Mouse (Mus musculus): Measurements from ENCODE around the gene Foxb2. TPM values are rescaled to one million over a fixed set of nuclear protein-coding genes. Genes with fewer than 3 reads are reported as not detected.
A peak's percentile ranks its signal among the peaks of the same experiment; 100 is the strongest.

The Foxb2 gene
- not detected in 2 replicates for polyA plus RNA-seq (2014; fragmentation: Nextera tagmentation; extraction: Ambion mirVana)

DNA sequence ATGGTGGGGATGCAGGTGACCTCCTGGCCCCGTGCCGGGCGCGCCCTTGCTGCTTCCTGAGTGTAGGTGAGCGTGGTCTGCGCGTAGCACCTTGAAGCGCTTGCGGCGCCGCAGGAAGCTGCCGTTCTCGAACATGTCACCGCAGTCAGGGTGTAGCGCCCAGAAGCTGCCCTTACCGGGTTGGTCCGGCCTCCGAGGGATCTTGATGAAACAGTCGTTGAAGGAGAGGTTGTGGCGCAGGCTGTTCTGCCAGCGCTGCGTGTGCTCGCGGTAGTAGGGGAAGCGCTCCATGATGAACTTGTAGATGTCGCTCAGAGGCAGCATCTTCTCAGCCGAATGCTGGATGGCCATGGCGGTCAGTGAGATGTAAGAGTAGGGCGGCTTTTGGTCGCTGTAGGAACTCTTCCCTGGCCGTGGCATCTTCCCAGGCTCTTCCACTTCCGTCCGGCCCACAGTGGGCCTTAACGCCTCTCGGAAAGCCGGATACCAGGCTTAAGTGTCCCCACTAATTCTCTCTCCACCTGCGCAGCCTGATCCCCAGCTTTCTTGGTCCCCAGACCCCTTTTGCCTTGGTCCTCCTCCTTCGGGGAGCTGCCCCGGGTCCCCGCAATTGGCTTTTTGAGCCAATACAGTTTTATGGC, at the start of gene Foxb2:
Gene Foxb2, minus strand, starts transcription at position 585 of the 641 bp plus-strand sequence.
- ATAC-seq (ENCODE audit: insufficient number of reproducible peaks, insufficient read depth, low FRiP score, low read depth) = no peak
- Histone ChIP-seq H3K27ac (replicated peaks in 1 of 2; ENCODE audit: control insufficient read depth in 1 of 2, insufficient read depth in 1 of 2, low read depth in 2 of 2, low read length in 2 of 2) (no peak within 1 kb of the TSS), H3K4me1 (ENCODE audit: control insufficient read depth in 2 of 2, insufficient read depth in 2 of 2, low read length in 2 of 2) (peaks cover 12 to 38% of the 10 kb centered on the region in 2 experiments), H3K9ac (ENCODE audit: low read length) (no peak within 1 kb of the TSS; the same call in 1 of the 2 replicates), H3K4me3 (ENCODE audit: control insufficient read depth in 1 of 2, insufficient read depth in 1 of 2, low read depth in 1 of 2, low read length in 2 of 2) (peak within 1 kb of the TSS; percentile 38 to 43), H3K36me3 (ENCODE audit: control insufficient read depth, insufficient read depth, low read length) (no peaks in the 10 kb centered on the region), H3K27me3 (ENCODE audit: control insufficient read depth, insufficient read depth, low read length) (peaks cover 93% of the 10 kb centered on the region), H3K9me3 (ENCODE audit: control insufficient read depth, low read length) (no peaks in the 10 kb centered on the region), H3K4me2 (ENCODE audit: low read length) (peak within 1 kb of the TSS; percentile 65)
- under 1% methylated on average over 37 of the region's 40 CpGs for WGBS

DNA sequence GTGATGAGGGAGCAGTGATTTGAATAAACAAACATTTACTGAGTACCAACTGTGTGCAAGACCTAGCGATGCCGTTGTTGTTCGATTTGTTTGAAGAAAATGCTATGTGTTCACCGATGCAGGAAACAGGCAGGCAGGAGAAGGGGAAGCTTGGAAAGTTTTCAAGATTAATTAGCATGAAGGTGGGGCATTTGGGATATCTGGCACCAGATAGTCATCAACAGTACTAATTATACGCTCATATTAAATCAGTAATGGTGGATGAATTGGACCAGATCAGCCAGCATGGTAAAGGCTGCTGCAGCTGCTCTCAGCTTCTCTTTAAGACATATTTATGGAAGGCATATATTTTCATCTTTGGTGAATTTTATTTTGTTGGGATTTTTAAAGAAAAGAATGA, 37.9 kb upstream of the Foxb2 start:
- no peaks in the 10 kb centered on the region for H3K27me3 ChIP-seq (ENCODE audit: control insufficient read depth, insufficient read depth, low read length)
- H3K9ac ChIP-seq (ENCODE audit: low read length) = no peak overlapping the region
- H3K4me3 ChIP-seq (ENCODE audit: control insufficient read depth in 1 of 2, insufficient read depth in 1 of 2, low read depth in 1 of 2, low read length in 2 of 2) = no peak overlapping the region
- 81% methylated on average over 5 of the region's 5 CpGs for WGBS
- no peak overlapping the region for H3K27ac ChIP-seq (replicated peaks in 1 of 2; ENCODE audit: control insufficient read depth in 1 of 2, insufficient read depth in 1 of 2, low read depth in 2 of 2, low read length in 2 of 2)
- no peaks in the 10 kb centered on the region for H3K4me1 ChIP-seq (ENCODE audit: control insufficient read depth in 2 of 2, insufficient read depth in 2 of 2, low read length in 2 of 2)
- no peak for ATAC-seq (ENCODE audit: insufficient number of reproducible peaks, insufficient read depth, low FRiP score, low read depth)
- H3K36me3 ChIP-seq (ENCODE audit: control insufficient read depth, insufficient read depth, low read length) = no peaks in the 10 kb centered on the region
- H3K4me2 ChIP-seq (ENCODE audit: low read length) = no peak overlapping the region
- 0 out of 2 replicates have a peak, but pooled peaks cover 3% of the 10 kb centered on the region for H3K9me3 ChIP-seq (ENCODE audit: control insufficient read depth, low read length)

DNA sequence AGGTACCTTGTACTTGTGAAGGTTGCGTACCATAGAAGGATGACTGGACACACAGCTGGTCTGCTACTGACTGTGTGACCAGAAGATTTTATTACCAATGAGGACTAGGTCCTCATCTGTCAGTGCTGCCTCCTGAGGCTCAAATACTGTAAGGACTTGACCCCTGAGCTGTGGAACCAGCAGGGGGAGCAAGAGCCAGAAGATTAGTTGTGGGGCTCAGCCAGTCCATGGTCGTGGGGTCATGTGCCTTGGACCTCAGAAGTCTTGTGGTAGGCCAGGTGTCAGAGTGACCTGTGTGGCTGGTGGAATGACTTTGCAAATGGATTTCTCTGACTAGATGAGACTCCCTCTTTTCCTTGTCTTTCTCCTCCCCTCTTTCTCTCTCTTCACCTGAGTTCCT, 29.5 kb upstream of the Foxb2 start:
- 62% methylated on average over 2 of the region's 2 CpGs for whole genome bisulfite sequencing
- no peak for ATAC-seq (ENCODE audit: insufficient number of reproducible peaks, insufficient read depth, low FRiP score, low read depth)
- no peaks in the 10 kb centered on the region for H3K36me3 ChIP-seq (ENCODE audit: control insufficient read depth, insufficient read depth, low read length)
- H3K4me2 ChIP-seq (ENCODE audit: low read length) = no peak overlapping the region
- H3K4me3 ChIP-seq (ENCODE audit: control insufficient read depth in 1 of 2, insufficient read depth in 1 of 2, low read depth in 1 of 2, low read length in 2 of 2) = no peak overlapping the region
- H3K4me1 ChIP-seq (ENCODE audit: control insufficient read depth in 2 of 2, insufficient read depth in 2 of 2, low read length in 2 of 2) = no peaks in the 10 kb centered on the region
- H3K9me3 ChIP-seq (ENCODE audit: control insufficient read depth, low read length) = no peaks in the 10 kb centered on the region
- H3K27me3 ChIP-seq (ENCODE audit: control insufficient read depth, insufficient read depth, low read length) = no peaks in the 10 kb centered on the region
- no peak overlapping the region for H3K9ac ChIP-seq (ENCODE audit: low read length)
- H3K27ac ChIP-seq (replicated peaks in 1 of 2; ENCODE audit: control insufficient read depth in 1 of 2, insufficient read depth in 1 of 2, low read depth in 2 of 2, low read length in 2 of 2) = no peak overlapping the region

DNA sequence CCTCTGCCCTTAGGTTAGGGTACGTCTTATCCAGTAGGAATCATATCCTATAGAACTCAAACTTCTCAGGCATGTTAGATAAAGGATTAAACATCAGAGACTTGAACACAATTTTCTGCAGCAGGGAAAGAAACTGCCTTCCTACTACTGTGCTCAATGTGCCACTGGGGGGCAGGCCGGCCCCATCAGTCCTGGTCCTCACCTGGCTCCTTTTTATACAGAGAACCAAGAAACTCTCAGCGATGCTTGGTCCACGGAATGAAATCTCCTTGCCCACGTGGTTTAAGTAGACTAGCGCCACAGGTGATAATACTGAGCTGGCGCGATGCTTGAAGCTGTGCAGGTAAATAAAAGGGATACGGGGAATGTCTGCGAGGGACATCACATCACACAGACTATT, 26.1 kb upstream of the Foxb2 start:
- no peak overlapping the region for H3K9ac ChIP-seq (ENCODE audit: low read length)
- no peaks in the 10 kb centered on the region for H3K36me3 ChIP-seq (ENCODE audit: control insufficient read depth, insufficient read depth, low read length)
- ATAC-seq (ENCODE audit: insufficient number of reproducible peaks, insufficient read depth, low FRiP score, low read depth) = no peak
- H3K4me1 ChIP-seq (ENCODE audit: control insufficient read depth in 2 of 2, insufficient read depth in 2 of 2, low read length in 2 of 2) = no peaks in the 10 kb centered on the region
- H3K27me3 ChIP-seq (ENCODE audit: control insufficient read depth, insufficient read depth, low read length) = no peaks in the 10 kb centered on the region
- no peaks in the 10 kb centered on the region for H3K9me3 ChIP-seq (ENCODE audit: control insufficient read depth, low read length)
- H3K27ac ChIP-seq (replicated peaks in 1 of 2; ENCODE audit: control insufficient read depth in 1 of 2, insufficient read depth in 1 of 2, low read depth in 2 of 2, low read length in 2 of 2) = no peak overlapping the region
- H3K4me3 ChIP-seq (ENCODE audit: control insufficient read depth in 1 of 2, insufficient read depth in 1 of 2, low read depth in 1 of 2, low read length in 2 of 2) = no peak overlapping the region
- WGBS = 42% methylated on average over 10 of the region's 10 CpGs
- no peak overlapping the region for H3K4me2 ChIP-seq (ENCODE audit: low read length)

DNA sequence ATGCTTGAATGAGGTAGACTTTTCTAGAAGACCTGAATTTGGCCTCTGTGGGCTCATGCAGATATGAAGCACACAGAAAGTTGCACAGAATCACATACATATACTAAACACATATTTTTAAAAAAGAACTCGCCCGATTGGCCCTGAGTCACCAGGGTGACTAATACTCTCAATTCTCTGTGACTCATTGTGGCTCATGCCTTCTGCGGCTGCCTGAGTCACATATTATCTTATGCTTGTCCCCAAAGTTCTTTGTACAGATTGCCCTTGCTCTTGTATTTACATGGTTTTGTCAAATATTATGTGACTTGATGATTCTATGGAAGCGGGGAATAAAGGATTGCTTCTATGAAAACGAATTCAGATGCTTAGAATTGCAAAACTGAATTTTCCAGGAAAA, 25.0 kb upstream of the Foxb2 start:
- Histone ChIP-seq H3K4me2 (ENCODE audit: low read length) (no peak overlapping the region), H3K4me1 (ENCODE audit: control insufficient read depth in 2 of 2, insufficient read depth in 2 of 2, low read length in 2 of 2) (no peaks in the 10 kb centered on the region), H3K27me3 (ENCODE audit: control insufficient read depth, insufficient read depth, low read length) (no peaks in the 10 kb centered on the region), H3K27ac (replicated peaks in 1 of 2; ENCODE audit: control insufficient read depth in 1 of 2, insufficient read depth in 1 of 2, low read depth in 2 of 2, low read length in 2 of 2) (no peak overlapping the region), H3K9ac (ENCODE audit: low read length) (no peak overlapping the region), H3K4me3 (ENCODE audit: control insufficient read depth in 1 of 2, insufficient read depth in 1 of 2, low read depth in 1 of 2, low read length in 2 of 2) (no peak overlapping the region), H3K36me3 (ENCODE audit: control insufficient read depth, insufficient read depth, low read length) (no peaks in the 10 kb centered on the region), H3K9me3 (ENCODE audit: control insufficient read depth, low read length) (no peaks in the 10 kb centered on the region)
- WGBS = 81% methylated on average over 5 of the region's 5 CpGs
- no peak for ATAC-seq (ENCODE audit: insufficient number of reproducible peaks, insufficient read depth, low FRiP score, low read depth)

DNA sequence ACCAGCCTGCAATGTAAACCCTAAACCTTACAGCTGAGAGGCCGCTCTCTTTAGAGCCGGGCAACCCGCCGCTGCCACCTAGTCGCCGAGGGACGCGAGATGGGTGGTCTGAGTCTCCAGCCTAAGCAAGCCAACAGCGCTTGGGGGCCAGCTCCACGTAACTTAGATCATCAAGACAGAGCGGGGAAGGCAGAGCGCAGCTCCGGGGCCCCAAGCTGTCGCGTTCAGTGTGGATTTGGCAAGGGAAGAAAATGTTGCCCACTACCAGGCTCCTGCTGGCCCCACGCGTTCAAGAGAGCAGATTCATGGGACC, 2.8 kb upstream of the Foxb2 start:
- peak overlapping the region in 1 of 2 experiments; percentile 7; a peak in 1 of 4 replicates for H3K4me3 ChIP-seq (ENCODE audit: control insufficient read depth in 1 of 2, insufficient read depth in 1 of 2, low read depth in 1 of 2, low read length in 2 of 2)
- no peaks in the 10 kb centered on the region for H3K9me3 ChIP-seq (ENCODE audit: control insufficient read depth, low read length)
- no peak overlapping the region for H3K27ac ChIP-seq (replicated peaks in 1 of 2; ENCODE audit: control insufficient read depth in 1 of 2, insufficient read depth in 1 of 2, low read depth in 2 of 2, low read length in 2 of 2)
- H3K4me1 ChIP-seq (ENCODE audit: control insufficient read depth in 2 of 2, insufficient read depth in 2 of 2, low read length in 2 of 2) = peaks cover 11 to 33% of the 10 kb centered on the region in 2 experiments; a peak in 3 of 4 replicates
- no peaks in the 10 kb centered on the region for H3K36me3 ChIP-seq (ENCODE audit: control insufficient read depth, insufficient read depth, low read length)
- under 1% methylated on average over 17 of the region's 17 CpGs for WGBS
- peak overlapping the region; percentile 21; the same call in 1 of the 2 replicates for H3K4me2 ChIP-seq (ENCODE audit: low read length)
- no peak for ATAC-seq (ENCODE audit: insufficient number of reproducible peaks, insufficient read depth, low FRiP score, low read depth)
- H3K27me3 ChIP-seq (ENCODE audit: control insufficient read depth, insufficient read depth, low read length) = peaks cover 88% of the 10 kb centered on the region
- no peak overlapping the region for H3K9ac ChIP-seq (ENCODE audit: low read length)

DNA sequence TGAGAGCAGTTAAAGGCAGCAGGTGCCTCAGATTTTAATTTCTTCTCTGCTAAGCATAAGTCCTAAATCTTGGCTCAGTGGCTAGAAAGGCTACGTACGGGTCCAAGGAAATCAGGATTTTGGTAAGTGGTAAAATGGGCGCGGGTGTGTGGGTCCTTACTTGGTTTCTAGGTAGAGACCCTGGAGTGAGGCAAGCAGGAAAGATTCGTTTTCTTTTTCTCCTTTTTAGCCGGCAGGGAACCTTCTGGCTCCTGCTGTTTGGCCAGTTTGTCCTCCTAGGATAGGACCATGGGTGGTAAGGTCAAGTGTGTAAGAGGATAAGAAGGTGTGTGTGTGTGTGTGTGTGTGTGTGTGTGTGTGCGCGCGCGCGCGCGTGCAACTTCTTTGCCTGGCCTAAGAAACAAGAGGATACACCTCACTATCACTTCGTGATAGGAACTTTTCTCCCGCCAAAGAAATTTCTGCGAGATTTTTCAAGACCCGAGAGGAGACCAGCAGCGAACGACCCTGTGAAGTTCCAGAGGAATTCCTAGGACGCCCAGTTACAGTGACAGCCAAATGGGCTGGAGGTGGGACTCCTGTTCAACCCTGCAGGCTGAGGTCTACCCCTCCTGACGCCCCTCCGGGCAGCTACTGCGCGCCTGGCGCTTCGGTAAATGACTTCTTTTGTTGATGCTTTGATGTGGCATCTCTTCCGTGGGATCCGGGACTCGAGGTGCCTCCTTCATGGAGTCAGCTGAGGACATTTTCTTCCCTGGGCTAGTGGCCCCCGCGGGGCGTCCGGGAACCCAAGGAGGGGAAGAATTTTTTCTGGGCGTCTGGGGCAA, 2.2 kb upstream of the Foxb2 start:
- Histone ChIP-seq H3K27me3 (ENCODE audit: control insufficient read depth, insufficient read depth, low read length) (peaks cover 93% of the 10 kb centered on the region), H3K4me3 (ENCODE audit: control insufficient read depth in 1 of 2, insufficient read depth in 1 of 2, low read depth in 1 of 2, low read length in 2 of 2) (peak overlapping the region in 1 of 2 experiments; percentile 7; a peak in 1 of 4 replicates), H3K27ac (replicated peaks in 1 of 2; ENCODE audit: control insufficient read depth in 1 of 2, insufficient read depth in 1 of 2, low read depth in 2 of 2, low read length in 2 of 2) (no peak overlapping the region), H3K9me3 (ENCODE audit: control insufficient read depth, low read length) (no peaks in the 10 kb centered on the region), H3K4me2 (ENCODE audit: low read length) (peak overlapping the region; percentile 21; the same call in 1 of the 2 replicates), H3K9ac (ENCODE audit: low read length) (no peak overlapping the region), H3K36me3 (ENCODE audit: control insufficient read depth, insufficient read depth, low read length) (no peaks in the 10 kb centered on the region), H3K4me1 (ENCODE audit: control insufficient read depth in 2 of 2, insufficient read depth in 2 of 2, low read length in 2 of 2) (peaks cover 11 to 33% of the 10 kb centered on the region in 2 experiments; a peak in 3 of 4 replicates)
- ATAC-seq (ENCODE audit: insufficient number of reproducible peaks, insufficient read depth, low FRiP score, low read depth) = no peak
- under 1% methylated on average over 34 of the region's 34 CpGs for WGBS

Data from heart, embryonic 14.5 days (tissue).